Mouse (Mus musculus): Measurements from ENCODE around the gene Hoxc6. TPM values are rescaled to one million over a fixed set of nuclear protein-coding genes. Genes with fewer than 3 reads are reported as not detected.

The Hoxc6 gene
- polyA plus RNA-seq, 1 experiment from 2014 or later: 0.09 TPM

DNA sequence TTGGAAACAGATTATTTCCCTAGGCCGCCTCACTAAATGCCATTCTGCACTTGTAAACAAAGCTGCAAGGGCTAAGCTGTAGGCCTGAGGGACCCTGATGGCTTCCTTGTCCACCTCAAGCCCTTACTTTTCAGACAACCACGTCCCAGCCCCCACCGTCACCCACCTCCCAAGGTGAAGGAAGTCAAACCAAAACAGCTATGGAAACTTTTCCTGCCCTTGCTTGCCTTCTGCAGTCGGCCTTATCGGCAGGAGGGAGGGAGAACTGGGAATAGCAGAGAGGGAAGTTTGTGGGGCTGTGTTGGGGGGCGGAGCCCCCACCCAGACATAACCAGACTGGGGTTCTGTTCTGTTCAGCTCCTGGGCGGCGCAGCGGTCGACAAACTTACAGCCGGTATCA is 5.9 kb upstream of the Hoxc6 start:
- peaks cover 99% of the 10 kb centered on the region for H3K27me3 ChIP-seq
- H3K27ac ChIP-seq (replicated peaks): no peak overlapping the region
- no peak for ATAC-seq (ENCODE audit: insufficient read depth)
- no peaks in the 10 kb centered on the region for H3K9me3 ChIP-seq (replicated peaks)
- no peaks in the 10 kb centered on the region for H3K36me3 ChIP-seq (replicated peaks)
- H3K9ac ChIP-seq: no peak overlapping the region
- H3K4me2 ChIP-seq: no peak overlapping the region
- WGBS (ENCODE audit: insufficient replicate concordance): 1% methylated on average over 11 of the region's 11 CpGs
- H3K4me1 ChIP-seq (replicated peaks): no peaks in the 10 kb centered on the region
- no peak overlapping the region for H3K4me3 ChIP-seq (replicated peaks)

DNA sequence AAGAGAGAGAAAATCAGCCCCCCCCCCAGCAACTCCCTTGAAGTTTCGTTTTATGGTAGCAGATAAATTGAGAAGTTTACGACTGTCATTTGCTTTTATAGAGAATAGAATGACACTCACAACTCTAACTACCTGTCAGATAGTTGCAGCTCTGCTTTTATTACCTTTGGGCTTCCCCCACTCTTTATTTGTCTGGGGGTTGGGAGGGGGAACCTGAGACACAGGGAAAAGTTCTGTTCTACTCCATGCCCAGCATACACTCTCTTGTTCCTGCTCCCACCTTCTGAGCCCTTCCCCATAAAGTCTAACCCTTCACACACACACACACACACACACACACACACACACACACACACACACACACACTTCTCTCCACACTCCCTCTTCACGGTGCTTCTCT is 5.2 kb upstream of the Hoxc6 start:
- Histone ChIP-seq H3K36me3 (replicated peaks) (no peaks in the 10 kb centered on the region), H3K4me1 (replicated peaks) (no peaks in the 10 kb centered on the region), H3K4me3 (replicated peaks) (no peak overlapping the region), H3K27me3 (peaks cover 99% of the 10 kb centered on the region), H3K4me2 (no peak overlapping the region), H3K27ac (replicated peaks) (no peak overlapping the region), H3K9ac (no peak overlapping the region), H3K9me3 (replicated peaks) (no peaks in the 10 kb centered on the region)
- 7% methylated on average over 3 of the region's 3 CpGs for WGBS (ENCODE audit: insufficient replicate concordance)
- ATAC-seq (ENCODE audit: insufficient read depth): no peak

DNA sequence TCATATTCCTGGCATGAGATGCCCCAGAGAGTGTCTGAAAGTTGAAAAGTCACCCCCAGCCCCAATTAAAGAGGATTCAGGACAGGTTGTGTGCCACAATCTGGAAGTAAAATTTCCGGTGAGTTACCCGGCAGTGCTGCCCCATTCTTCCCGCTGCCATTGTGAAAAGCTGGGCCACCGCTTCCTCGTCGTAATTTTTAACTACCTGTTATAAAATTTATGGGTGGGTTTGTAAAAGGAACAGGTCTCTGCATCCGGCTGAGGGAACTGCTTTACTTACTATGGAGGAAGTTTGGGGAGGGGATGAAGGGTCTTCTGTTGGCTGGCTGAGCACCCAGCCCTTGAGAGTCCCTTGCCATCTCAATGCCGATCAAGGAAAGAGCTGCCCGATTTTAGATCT is 1.5 kb upstream of the Hoxc6 start:
- no peak overlapping the region for H3K4me2 ChIP-seq
- 3% methylated on average over 9 of the region's 9 CpGs for WGBS (ENCODE audit: insufficient replicate concordance)

GRCm38 (mm10) chr15:102997431-102997830 is 626 bp upstream of the Hoxc6 start:
- no peak for ATAC-seq (ENCODE audit: insufficient read depth)
- Histone ChIP-seq H3K9ac (no peak overlapping the region), H3K27me3 (peaks cover 99% of the 10 kb centered on the region), H3K27ac (replicated peaks) (no peak overlapping the region), H3K9me3 (replicated peaks) (no peaks in the 10 kb centered on the region), H3K4me2 (no peak overlapping the region), H3K36me3 (replicated peaks) (no peaks in the 10 kb centered on the region), H3K4me1 (replicated peaks) (peaks cover 5% of the 10 kb centered on the region), H3K4me3 (replicated peaks) (no peak overlapping the region)
- 3% methylated on average over 3 of the region's 3 CpGs for WGBS (ENCODE audit: insufficient replicate concordance)

More for the DNA sequence above, 1.5 kb upstream of the Hoxc6 start:
- Histone ChIP-seq H3K4me3 (replicated peaks) (no peak overlapping the region), H3K9me3 (replicated peaks) (no peaks in the 10 kb centered on the region), H3K27me3 (peaks cover 99% of the 10 kb centered on the region), H3K27ac (replicated peaks) (no peak overlapping the region), H3K4me1 (replicated peaks) (peaks cover 5% of the 10 kb centered on the region), H3K9ac (no peak overlapping the region), H3K36me3 (replicated peaks) (no peaks in the 10 kb centered on the region)
- no peak for ATAC-seq (ENCODE audit: insufficient read depth)

DNA sequence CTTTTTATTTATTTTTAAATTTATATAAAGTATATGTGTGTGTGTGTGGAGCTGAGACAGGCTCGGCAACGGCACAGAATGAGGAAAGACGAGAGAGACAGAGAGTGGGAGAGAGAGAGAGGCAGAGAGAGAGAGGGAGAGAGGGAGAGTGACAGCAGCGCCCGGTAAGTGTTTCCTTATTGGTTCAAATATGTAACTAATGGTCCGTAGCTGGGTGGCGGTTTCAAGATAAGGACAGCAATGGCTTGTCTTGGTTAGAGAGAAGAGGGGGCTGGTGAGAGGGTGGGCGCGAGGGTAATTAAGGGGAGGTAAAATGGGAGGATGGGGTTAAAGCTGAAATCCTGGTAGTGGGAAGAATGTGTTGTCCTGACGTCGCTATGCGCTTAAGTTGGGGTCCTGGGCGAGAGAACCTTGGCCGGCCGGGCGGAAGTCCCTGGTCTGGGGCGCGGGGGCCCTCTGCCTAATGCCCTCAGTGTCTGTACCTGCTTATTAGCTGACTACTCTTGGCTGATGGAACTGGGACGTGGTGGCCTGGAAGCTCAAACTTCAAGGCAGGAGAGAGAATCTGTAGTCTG is 638 bp downstream of the Hoxc6 start:
- WGBS (ENCODE audit: insufficient replicate concordance): under 1% methylated on average over 19 of the region's 19 CpGs
- H3K27ac ChIP-seq (replicated peaks): no peak overlapping the region
- ATAC-seq (ENCODE audit: insufficient read depth): no peak

DNA sequence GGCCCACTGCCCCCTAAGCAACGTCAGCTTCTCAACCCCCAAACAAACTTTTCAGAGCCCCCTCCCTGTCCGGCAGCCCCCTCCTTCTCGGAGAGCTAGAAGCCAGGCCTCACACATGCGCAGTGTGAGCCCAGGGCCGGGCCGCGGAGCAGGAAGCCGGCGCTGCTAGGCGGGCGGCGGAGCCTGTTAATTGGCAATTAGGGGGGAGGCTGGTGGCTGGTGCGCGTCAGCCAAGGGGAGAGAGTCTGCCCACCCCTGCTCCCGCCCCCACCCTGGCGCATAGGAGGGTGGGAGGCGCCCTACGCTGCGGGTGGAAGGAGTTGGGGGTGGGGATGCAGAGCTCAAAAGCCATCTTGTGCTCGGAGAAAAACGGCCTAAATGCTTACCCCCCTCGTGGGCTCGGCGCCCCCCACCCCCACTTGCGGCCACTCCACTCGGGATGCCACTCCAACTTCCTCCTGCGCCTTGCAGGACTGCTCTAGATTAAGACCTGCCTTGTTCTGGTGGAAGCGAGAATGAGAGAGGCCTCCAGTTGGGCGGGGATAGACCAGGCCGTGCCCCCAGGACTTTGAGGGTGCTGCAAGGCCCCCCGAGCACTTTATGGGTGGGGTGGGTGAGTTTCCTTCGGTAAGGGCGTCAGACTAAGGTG is 1.2 kb downstream of the Hoxc6 start:
- ATAC-seq (ENCODE audit: insufficient read depth): no peak
- WGBS (ENCODE audit: insufficient replicate concordance): 2% methylated on average over 33 of the region's 33 CpGs
- peak overlapping the region; percentile 57 for H3K4me2 ChIP-seq
- peaks cover 100% of the 10 kb centered on the region for H3K27me3 ChIP-seq
- H3K4me3 ChIP-seq (replicated peaks): peak overlapping the region; percentile 40
- peaks cover 5% of the 10 kb centered on the region for H3K4me1 ChIP-seq (replicated peaks)
- no peak overlapping the region for H3K9ac ChIP-seq
- no peaks in the 10 kb centered on the region for H3K9me3 ChIP-seq (replicated peaks)
- H3K27ac ChIP-seq (replicated peaks): no peak overlapping the region
- H3K36me3 ChIP-seq (replicated peaks): no peaks in the 10 kb centered on the region

More for the DNA sequence above, 638 bp downstream of the Hoxc6 start:
- H3K9me3 ChIP-seq (replicated peaks): no peaks in the 10 kb centered on the region
- H3K4me2 ChIP-seq: peak overlapping the region; percentile 57
- H3K4me1 ChIP-seq (replicated peaks): peaks cover 5% of the 10 kb centered on the region
- H3K27me3 ChIP-seq: peaks cover 100% of the 10 kb centered on the region
- peak overlapping the region; percentile 40 for H3K4me3 ChIP-seq (replicated peaks)
- no peak overlapping the region for H3K9ac ChIP-seq
- H3K36me3 ChIP-seq (replicated peaks): no peaks in the 10 kb centered on the region

GRCm38 (mm10) chr15:102999955-103000354 is 1.9 kb downstream of the Hoxc6 start:
- Histone ChIP-seq H3K36me3 (replicated peaks) (no peaks in the 10 kb centered on the region), H3K4me2 (no peak overlapping the region), H3K9me3 (replicated peaks) (no peaks in the 10 kb centered on the region), H3K27ac (replicated peaks) (no peak overlapping the region), H3K4me3 (replicated peaks) (no peak overlapping the region), H3K9ac (no peak overlapping the region), H3K27me3 (peaks cover 100% of the 10 kb centered on the region), H3K4me1 (replicated peaks) (peaks cover 5% of the 10 kb centered on the region)
- 7% methylated on average over 11 of the region's 11 CpGs for WGBS (ENCODE audit: insufficient replicate concordance)
- no peak for ATAC-seq (ENCODE audit: insufficient read depth)

DNA sequence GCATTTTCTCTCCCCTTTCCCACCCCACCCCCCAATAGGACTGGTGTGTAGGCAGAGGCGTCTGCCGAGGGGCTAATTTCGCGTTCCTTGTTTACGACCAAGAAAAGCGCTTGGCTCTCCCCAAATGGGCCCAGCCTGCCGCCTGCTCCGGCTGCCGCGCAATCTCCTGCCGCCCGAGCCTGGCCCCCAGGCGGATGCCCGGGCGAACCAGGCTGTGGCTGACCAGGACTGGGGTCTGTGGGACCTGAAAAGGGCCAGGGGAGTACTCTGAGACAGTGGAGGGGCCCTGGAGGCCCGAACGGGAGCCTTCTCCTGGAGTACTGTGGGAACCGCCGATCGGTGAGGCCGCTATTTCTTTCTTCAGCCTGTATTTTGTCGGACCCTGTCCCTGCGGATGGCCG is 2.4 kb downstream of the Hoxc6 start:
- Histone ChIP-seq H3K36me3 (replicated peaks) (no peaks in the 10 kb centered on the region), H3K4me1 (replicated peaks) (peaks cover 5% of the 10 kb centered on the region), H3K4me2 (peak overlapping the region; percentile 10; the same call in 1 of the 2 replicates), H3K9ac (no peak overlapping the region), H3K9me3 (replicated peaks) (no peaks in the 10 kb centered on the region), H3K27me3 (peaks cover 100% of the 10 kb centered on the region), H3K4me3 (replicated peaks) (no peak overlapping the region), H3K27ac (replicated peaks) (no peak overlapping the region)
- no peak for ATAC-seq (ENCODE audit: insufficient read depth)
- 8% methylated on average over 24 of the region's 24 CpGs for WGBS (ENCODE audit: insufficient replicate concordance)

- Histone ChIP-seq H3K4me3 (replicated peaks) (no peak overlapping the region), H3K4me2 (no peak overlapping the region)
Observed at GRCm38 (mm10) chr15:103001370-103001769, 3.3 kb downstream of the Hoxc6 start.

GRCm38 (mm10) chr15:103002156-103002555 is 4.1 kb downstream of the Hoxc6 start:
- no peak overlapping the region for H3K4me3 ChIP-seq (replicated peaks)
- H3K27ac ChIP-seq (replicated peaks): no peak overlapping the region
- H3K27me3 ChIP-seq: peaks cover 100% of the 10 kb centered on the region
- H3K4me2 ChIP-seq: no peak overlapping the region
- no peak for ATAC-seq (ENCODE audit: insufficient read depth)
- peaks cover 5% of the 10 kb centered on the region for H3K4me1 ChIP-seq (replicated peaks)
- no peaks in the 10 kb centered on the region for H3K36me3 ChIP-seq (replicated peaks)
- no peaks in the 10 kb centered on the region for H3K9me3 ChIP-seq (replicated peaks)
- 30% methylated on average over 4 of the region's 4 CpGs for WGBS (ENCODE audit: insufficient replicate concordance)
- no peak overlapping the region for H3K9ac ChIP-seq

More at GRCm38 (mm10) chr15:103001370-103001769, 3.3 kb downstream of the Hoxc6 start:
- Histone ChIP-seq H3K9ac (no peak overlapping the region), H3K4me1 (replicated peaks) (peaks cover 5% of the 10 kb centered on the region), H3K27me3 (peaks cover 100% of the 10 kb centered on the region), H3K27ac (replicated peaks) (no peak overlapping the region), H3K36me3 (replicated peaks) (no peaks in the 10 kb centered on the region), H3K9me3 (replicated peaks) (no peaks in the 10 kb centered on the region)
- no peak for ATAC-seq (ENCODE audit: insufficient read depth)
- 31% methylated on average over 2 of the region's 2 CpGs for WGBS (ENCODE audit: insufficient replicate concordance)

DNA sequence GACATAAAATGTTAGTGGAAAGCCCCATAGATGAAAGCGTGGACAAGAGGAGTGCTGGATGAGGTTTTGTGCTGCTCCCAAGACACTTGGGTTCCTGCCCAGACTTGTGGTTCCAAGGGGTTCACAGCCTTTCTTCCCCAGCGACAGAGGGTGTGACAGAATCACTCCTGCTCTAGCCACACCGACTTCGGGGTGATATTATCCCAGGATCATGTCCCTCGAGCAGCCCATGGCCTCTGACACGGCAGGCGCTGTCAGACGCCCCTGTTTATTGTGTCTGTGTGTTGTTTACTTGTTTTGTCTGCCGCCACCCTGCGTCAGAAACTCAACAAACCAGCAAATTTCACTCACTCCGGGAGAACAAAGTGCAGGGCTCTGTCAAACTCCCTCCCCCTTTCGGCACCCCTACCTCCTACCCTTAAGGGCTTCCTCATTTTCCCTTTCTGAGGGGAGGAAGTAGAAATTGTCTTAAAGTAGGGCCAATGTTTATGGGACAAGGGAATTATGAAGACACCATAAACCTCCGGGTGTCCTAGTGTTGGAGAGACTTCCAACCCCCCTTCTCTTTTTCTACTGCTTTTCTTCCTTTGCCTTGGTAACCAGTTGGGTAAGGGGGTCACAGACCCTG is 4.9 kb downstream of the Hoxc6 start:
- Histone ChIP-seq H3K36me3 (replicated peaks) (no peaks in the 10 kb centered on the region), H3K4me2 (no peak overlapping the region), H3K4me1 (replicated peaks) (peaks cover 5% of the 10 kb centered on the region), H3K27me3 (peaks cover 100% of the 10 kb centered on the region), H3K9ac (no peak overlapping the region), H3K4me3 (replicated peaks) (no peak overlapping the region), H3K9me3 (replicated peaks) (no peaks in the 10 kb centered on the region), H3K27ac (replicated peaks) (no peak overlapping the region)
- WGBS (ENCODE audit: insufficient replicate concordance): 5% methylated on average over 13 of the region's 13 CpGs
- ATAC-seq (ENCODE audit: insufficient read depth): no peak

All from liver, embryonic 15.5 days (tissue).